Mouse (Mus musculus): ENCODE results near the gene Nle1. TPM values are rescaled to one million over a fixed set of nuclear protein-coding genes. Genes with fewer than 3 reads are reported as not detected.

Gene Nle1
- total RNA-seq, 2 experiments from 2014 or later = 44.6 to 49.0 TPM

- DNase-seq = peak; percentile 56 to 65
These were observed 6.6 kb upstream of the Nle1 start for GRCm38 (mm10) chr11:82914711-82915352.

GRCm38 (mm10) chr11:82910679-82911389 lies 2.6 kb upstream of the Nle1 start:
- no peak for DNase-seq

GRCm38 (mm10) chr11:82910250-82910649 lies 2.0 kb upstream of the Nle1 start, which contains the start of gene Unc45b:
Unc45b (plus strand) TSS chr11:82910550.
- DNase-seq = no peak

GRCm38 (mm10) chr11:82908608-82908989 lies 388 bp upstream of the Nle1 start:
- DNase-seq = no peak

- no peak for DNase-seq
These were observed 2.4 kb downstream of the Nle1 start for GRCm38 (mm10) chr11:82905816-82906215.

GRCm38 (mm10) chr11:82904952-82905351 lies 3.3 kb downstream of the Nle1 start:
- DNase-seq = no peak

- no peak for DNase-seq
These were observed 6.5 kb downstream of the Nle1 start for GRCm38 (mm10) chr11:82901606-82902310.

- DNase-seq = no peak
These were observed 8.5 kb downstream of the Nle1 start for GRCm38 (mm10) chr11:82899720-82900119.

- DNase-seq = no peak
These were observed 10.7 kb downstream of the Nle1 start for GRCm38 (mm10) chr11:82897478-82897877.

- DNase-seq = no peak
These were observed 16.3 kb downstream of the Nle1 start, which contains the start of gene Fndc8 for GRCm38 (mm10) chr11:82891936-82892335. Fndc8 (plus strand) TSS chr11:82892124.

GRCm38 (mm10) chr11:82890342-82890762 lies 17.9 kb downstream of the Nle1 start, which contains the start of gene Rad51d:
Rad51d (minus strand) TSS chr11:82890614.
- peak; percentile 88 to 90 for DNase-seq

- DNase-seq = no peak
These were observed 18.5 kb downstream of the Nle1 start for GRCm38 (mm10) chr11:82889524-82890341.

GRCm38 (mm10) chr11:82888491-82888946 lies 19.7 kb downstream of the Nle1 start:
- no peak for DNase-seq

- no peak for DNase-seq
These were observed 21.7 kb downstream of the Nle1 start for GRCm38 (mm10) chr11:82886559-82886958.

- DNase-seq = no peak
These were observed 25.0 kb downstream of the Nle1 start for GRCm38 (mm10) chr11:82883180-82883579.

- DNase-seq = no peak
These were observed 30.4 kb downstream of the Nle1 start for GRCm38 (mm10) chr11:82877726-82878344.

GRCm38 (mm10) chr11:82875631-82876030 lies 32.6 kb downstream of the Nle1 start:
- DNase-seq = no peak

- DNase-seq = no peak
These were observed 33.3 kb downstream of the Nle1 start for GRCm38 (mm10) chr11:82874924-82875323.

- DNase-seq = peak; percentile 87
These were observed 37.2 kb downstream of the Nle1 start, which contains the start of gene Rffl for GRCm38 (mm10) chr11:82871031-82871446. Rffl (minus strand) TSS chr11:82871210.

GRCm38 (mm10) chr11:82870173-82871030 lies 37.8 kb downstream of the Nle1 start:
- peak; percentile 38 to 43 for DNase-seq
